Mouse (Mus musculus): ENCODE results near the gene Slc7a10. TPM values are rescaled to one million over a fixed set of nuclear protein-coding genes. Genes with fewer than 3 reads are reported as not detected.
A peak's percentile ranks its signal among the peaks of the same experiment; 100 is the strongest.

Slc7a10 gene
- polyA plus RNA-seq, 2 experiments: 2.7 to 7.5 TPM

DNA sequence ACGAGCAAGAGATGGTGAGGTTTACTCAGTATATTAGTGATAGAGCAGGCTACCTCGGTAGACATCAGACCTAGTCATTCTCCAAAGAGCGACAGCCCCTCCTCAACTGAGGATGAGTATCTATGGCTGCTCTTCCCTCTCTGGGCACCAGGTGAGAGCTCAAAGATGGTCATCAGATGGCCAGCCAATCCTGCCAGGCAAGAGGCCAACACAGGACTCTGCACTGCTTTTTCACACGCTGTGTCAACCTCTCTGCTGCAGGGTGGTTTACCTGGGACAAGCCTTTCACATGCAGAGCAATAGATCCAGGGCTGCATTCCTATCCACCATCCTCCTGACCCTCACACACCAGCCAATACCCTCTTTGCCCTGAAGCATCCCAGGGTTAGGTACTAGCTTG is 25.6 kb downstream of the Slc7a10 start:
- H3K4me2 ChIP-seq (replicated peaks; ENCODE audit: low read depth, low read length, severe bottlenecking): no peak overlapping the region
- peaks cover 18% of the 10 kb centered on the region for H3K36me3 ChIP-seq (ENCODE audit: control insufficient read depth, insufficient read depth, low read length)
- H3K27ac ChIP-seq (replicated peaks; ENCODE audit: low read depth, low read length): no peak overlapping the region
- 91% methylated on average over 4 of the region's 4 CpGs for WGBS
- no peak for DNase-seq (ENCODE audit: low spot score)
- no peaks in the 10 kb centered on the region for H3K27me3 ChIP-seq (ENCODE audit: control insufficient read depth, insufficient read depth, low read length)
- ATAC-seq (ENCODE audit: low FRiP score, low read depth): no peak
- no peak for TF ChIP-seq POLR2A (IDR thresholded peaks at IDR 0.05; ENCODE audit: borderline replicate concordance, extremely low read depth, insufficient read depth, insufficient read length)
- H3K4me1 ChIP-seq (ENCODE audit: control insufficient read depth, insufficient read depth, low read length): peaks cover 3% of the 10 kb centered on the region; the same call in 1 of the 2 replicates
- H3K4me3 ChIP-seq (replicated peaks; ENCODE audit: low read length): no peak overlapping the region
- H3K9ac ChIP-seq (ENCODE audit: low read depth, low read length, severe bottlenecking): no peak overlapping the region
- no peaks in the 10 kb centered on the region for H3K9me3 ChIP-seq (ENCODE audit: control insufficient read depth, low read length)

GRCm38 (mm10) chr7:35214442-35215222 is 28.4 kb downstream of the Slc7a10 start:
- DNase-seq (ENCODE audit: low spot score) (no peak), ATAC-seq (ENCODE audit: low FRiP score, low read depth) (peak; percentile 60)
- Histone ChIP-seq H3K4me3 (replicated peaks; ENCODE audit: low read length) (peak overlapping the region; percentile 60), H3K4me2 (replicated peaks; ENCODE audit: low read depth, low read length, severe bottlenecking) (peak overlapping the region; percentile 74), H3K9ac (ENCODE audit: low read depth, low read length, severe bottlenecking) (peak overlapping the region; percentile 74), H3K36me3 (ENCODE audit: control insufficient read depth, insufficient read depth, low read length) (peaks cover 14% of the 10 kb centered on the region), H3K9me3 (ENCODE audit: control insufficient read depth, low read length) (no peaks in the 10 kb centered on the region), H3K4me1 (ENCODE audit: control insufficient read depth, insufficient read depth, low read length) (peaks cover 3% of the 10 kb centered on the region; the same call in 1 of the 2 replicates), H3K27me3 (ENCODE audit: control insufficient read depth, insufficient read depth, low read length) (no peaks in the 10 kb centered on the region), H3K27ac (replicated peaks; ENCODE audit: low read depth, low read length) (peak overlapping the region; percentile 13; the same call in 1 of the 2 replicates)
- WGBS: 0% methylated on average over 8 of the region's 79 CpGs
- TF ChIP-seq POLR2A (IDR thresholded peaks at IDR 0.05; ENCODE audit: borderline replicate concordance, extremely low read depth, insufficient read depth, insufficient read length): no peak

- Histone ChIP-seq H3K4me1 (ENCODE audit: control insufficient read depth, insufficient read depth, low read length) (peaks cover 3% of the 10 kb centered on the region; the same call in 1 of the 2 replicates), H3K36me3 (ENCODE audit: control insufficient read depth, insufficient read depth, low read length) (peaks cover 8% of the 10 kb centered on the region; the same call in 1 of the 2 replicates), H3K4me3 (replicated peaks; ENCODE audit: low read length) (peak within 1 kb of the TSS; percentile 60), H3K27ac (replicated peaks; ENCODE audit: low read depth, low read length) (peak within 1 kb of the TSS; percentile 13; the same call in 1 of the 2 replicates), H3K9ac (ENCODE audit: low read depth, low read length, severe bottlenecking) (peak within 1 kb of the TSS; percentile 74), H3K4me2 (replicated peaks; ENCODE audit: low read depth, low read length, severe bottlenecking) (peak within 1 kb of the TSS; percentile 74), H3K27me3 (ENCODE audit: control insufficient read depth, insufficient read depth, low read length) (no peaks in the 10 kb centered on the region), H3K9me3 (ENCODE audit: control insufficient read depth, low read length) (no peaks in the 10 kb centered on the region)
- TF ChIP-seq POLR2A (IDR thresholded peaks at IDR 0.05; ENCODE audit: borderline replicate concordance, extremely low read depth, insufficient read depth, insufficient read length): 0 out of 2 replicates have a peak, but pooled peaks have one; percentile 40
- ATAC-seq (ENCODE audit: low FRiP score, low read depth) (peak; percentile 92), DNase-seq (ENCODE audit: low spot score) (peak; percentile 64)
- WGBS: 0% methylated on average over 17 of the region's 53 CpGs
Observed at GRCm38 (mm10) chr7:35215225-35215624, 29.0 kb downstream of the Slc7a10 start, which contains the start of gene Lrp3. Lrp3 (minus strand) TSS chr7:35215498.

DNA sequence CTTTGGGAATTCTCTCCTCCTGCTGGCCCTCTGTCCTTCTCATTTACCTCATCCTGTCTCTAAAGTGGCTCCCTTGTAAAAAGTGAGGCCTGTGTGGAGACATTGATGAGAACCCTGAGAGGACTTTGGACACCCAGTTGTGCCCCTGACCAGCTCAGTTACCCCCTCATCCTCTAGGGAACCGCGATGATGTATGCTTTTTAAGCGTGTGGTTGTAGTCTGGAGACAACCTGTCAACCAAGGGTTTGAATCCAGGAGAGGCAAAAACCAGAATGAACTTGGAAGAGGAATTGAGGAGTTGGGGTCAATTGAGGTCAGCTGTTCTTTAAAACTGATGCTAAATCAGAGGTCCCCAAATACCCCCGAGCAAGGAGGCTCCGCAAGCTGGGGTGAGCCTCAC is 29.5 kb downstream of the Slc7a10 start:
- peak overlapping the region; percentile 60 for H3K4me3 ChIP-seq (replicated peaks; ENCODE audit: low read length)
- ATAC-seq (ENCODE audit: low FRiP score, low read depth) (no peak), DNase-seq (ENCODE audit: low spot score) (no peak)
- H3K4me1 ChIP-seq (ENCODE audit: control insufficient read depth, insufficient read depth, low read length): peaks cover 3% of the 10 kb centered on the region; the same call in 1 of the 2 replicates
- TF ChIP-seq POLR2A (IDR thresholded peaks at IDR 0.05; ENCODE audit: borderline replicate concordance, extremely low read depth, insufficient read depth, insufficient read length): no peak
- WGBS: 43% methylated on average over 5 of the region's 5 CpGs
- H3K27ac ChIP-seq (replicated peaks; ENCODE audit: low read depth, low read length): no peak overlapping the region
- H3K36me3 ChIP-seq (ENCODE audit: control insufficient read depth, insufficient read depth, low read length): 0 out of 2 replicates have a peak, but pooled peaks cover 5% of the 10 kb centered on the region
- no peaks in the 10 kb centered on the region for H3K27me3 ChIP-seq (ENCODE audit: control insufficient read depth, insufficient read depth, low read length)
- no peaks in the 10 kb centered on the region for H3K9me3 ChIP-seq (ENCODE audit: control insufficient read depth, low read length)
- H3K4me2 ChIP-seq (replicated peaks; ENCODE audit: low read depth, low read length, severe bottlenecking): peak overlapping the region; percentile 74
- H3K9ac ChIP-seq (ENCODE audit: low read depth, low read length, severe bottlenecking): no peak overlapping the region

DNA sequence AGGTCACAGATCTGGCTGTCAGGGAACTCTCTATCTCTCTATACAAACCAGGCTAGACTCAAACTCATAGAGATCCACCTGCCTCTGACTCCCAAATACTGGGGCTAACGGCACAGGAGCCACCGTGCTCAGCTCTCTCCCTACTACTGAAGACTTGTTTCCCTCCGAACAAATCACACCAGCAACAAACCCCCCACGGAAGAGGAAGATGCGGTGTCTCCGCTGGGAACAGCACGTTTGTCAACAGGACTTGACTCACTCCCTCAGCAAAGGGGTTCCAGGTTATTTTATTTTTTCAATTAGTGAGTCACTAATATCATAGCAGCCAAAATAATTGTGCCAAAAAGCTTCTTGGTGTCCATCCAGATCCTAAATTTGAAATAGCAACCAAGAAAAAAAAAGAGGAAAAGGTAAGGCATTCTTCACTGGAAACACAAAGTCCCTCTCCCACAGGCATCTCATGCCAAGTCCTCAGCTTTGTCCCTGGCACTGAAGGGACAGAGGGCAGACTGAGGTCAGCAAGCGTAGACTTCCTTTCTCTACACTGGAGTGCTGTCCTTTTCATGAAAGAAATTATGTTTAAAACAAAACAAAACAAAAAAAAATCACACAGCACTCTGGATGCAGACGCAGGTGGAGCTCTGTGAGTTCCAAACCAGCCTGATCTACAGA is 34.6 kb downstream of the Slc7a10 start:
- no peak overlapping the region for H3K4me3 ChIP-seq (replicated peaks; ENCODE audit: low read length)
- 67% methylated on average over 9 of the region's 9 CpGs for WGBS
- DNase-seq (ENCODE audit: low spot score) (no peak), ATAC-seq (ENCODE audit: low FRiP score, low read depth) (no peak)
- no peaks in the 10 kb centered on the region for H3K4me1 ChIP-seq (ENCODE audit: control insufficient read depth, insufficient read depth, low read length)
- TF ChIP-seq POLR2A (IDR thresholded peaks at IDR 0.05; ENCODE audit: borderline replicate concordance, extremely low read depth, insufficient read depth, insufficient read length): no peak
- H3K9ac ChIP-seq (ENCODE audit: low read depth, low read length, severe bottlenecking): no peak overlapping the region
- no peaks in the 10 kb centered on the region for H3K27me3 ChIP-seq (ENCODE audit: control insufficient read depth, insufficient read depth, low read length)
- no peak overlapping the region for H3K27ac ChIP-seq (replicated peaks; ENCODE audit: low read depth, low read length)
- no peaks in the 10 kb centered on the region for H3K9me3 ChIP-seq (ENCODE audit: control insufficient read depth, low read length)
- no peak overlapping the region for H3K4me2 ChIP-seq (replicated peaks; ENCODE audit: low read depth, low read length, severe bottlenecking)
- H3K36me3 ChIP-seq (ENCODE audit: control insufficient read depth, insufficient read depth, low read length): no peaks in the 10 kb centered on the region

Measured in limb, embryonic 14.5 days (tissue).